Mouse (Mus musculus): ENCODE results near the gene Ccdc92. TPM values are rescaled to one million over a fixed set of nuclear protein-coding genes. Genes with fewer than 3 reads are reported as not detected.

Gene Ccdc92
- total and polyA plus RNA-seq, 2 experiments from 2014 or later = 26.1 to 45.4 TPM

DNA sequence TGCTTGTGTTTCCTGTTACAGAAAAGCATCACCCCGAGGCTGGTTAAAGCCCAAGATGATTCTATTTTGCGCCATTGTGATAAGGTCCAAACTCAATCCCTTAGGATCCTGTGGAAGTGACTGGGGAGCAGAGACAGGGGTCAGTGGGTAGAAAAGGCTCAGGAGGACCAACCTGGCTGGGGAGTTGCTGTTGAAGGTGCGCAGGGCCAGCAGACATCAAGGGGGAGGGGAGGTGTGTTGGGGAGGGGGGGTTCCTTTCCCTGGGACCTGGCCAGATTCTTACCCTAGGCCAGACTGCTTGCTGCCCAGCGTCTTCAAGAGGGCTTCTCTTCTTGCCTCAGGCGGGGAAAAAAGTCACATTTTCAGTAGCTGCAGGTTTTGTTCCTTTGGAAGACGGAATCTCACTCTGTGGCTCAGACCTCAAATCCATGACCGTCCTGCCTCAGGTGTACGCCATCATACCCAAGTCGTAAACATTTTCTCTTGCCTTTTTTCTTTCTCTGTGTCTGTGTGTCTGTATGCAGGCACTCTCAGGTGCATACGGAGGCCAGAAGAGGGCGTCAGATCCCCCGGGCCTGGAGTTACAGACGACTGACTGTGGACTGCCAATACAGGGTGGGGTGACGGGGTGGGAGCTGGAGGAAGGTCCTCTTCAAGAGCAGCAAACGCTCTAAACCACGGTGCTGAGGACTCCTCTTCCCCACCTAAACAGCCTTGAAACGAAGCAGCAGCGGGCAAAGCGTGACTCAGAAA lies 38.7 kb upstream of the Ccdc92 start:
- peak; percentile 39 for TF ChIP-seq CTCF (IDR thresholded peaks at IDR 0.05; ENCODE audit: low read depth)
- Histone ChIP-seq H3K9ac (0 out of 2 replicates have a peak overlapping the region, but pooled peaks have one; percentile 18), H3K9me3 (ENCODE audit: low read length) (no peaks in the 10 kb centered on the region), H3K36me3 (ENCODE audit: insufficient read depth) (no peaks in the 10 kb centered on the region), H3K4me3 (ENCODE audit: low read depth, low read length) (no peak overlapping the region), H3K27ac (ENCODE audit: low read depth, low read length) (no peak overlapping the region), H3K4me2 (ENCODE audit: low read depth) (no peak overlapping the region), H3K27me3 (ENCODE audit: insufficient read depth, low read length) (no peaks in the 10 kb centered on the region), H3K4me1 (ENCODE audit: insufficient read depth) (peaks cover 5% of the 10 kb centered on the region)
- DNase-seq (no peak), ATAC-seq (no peak)
- WGBS = 65% methylated on average over 19 of the region's 19 CpGs

DNA sequence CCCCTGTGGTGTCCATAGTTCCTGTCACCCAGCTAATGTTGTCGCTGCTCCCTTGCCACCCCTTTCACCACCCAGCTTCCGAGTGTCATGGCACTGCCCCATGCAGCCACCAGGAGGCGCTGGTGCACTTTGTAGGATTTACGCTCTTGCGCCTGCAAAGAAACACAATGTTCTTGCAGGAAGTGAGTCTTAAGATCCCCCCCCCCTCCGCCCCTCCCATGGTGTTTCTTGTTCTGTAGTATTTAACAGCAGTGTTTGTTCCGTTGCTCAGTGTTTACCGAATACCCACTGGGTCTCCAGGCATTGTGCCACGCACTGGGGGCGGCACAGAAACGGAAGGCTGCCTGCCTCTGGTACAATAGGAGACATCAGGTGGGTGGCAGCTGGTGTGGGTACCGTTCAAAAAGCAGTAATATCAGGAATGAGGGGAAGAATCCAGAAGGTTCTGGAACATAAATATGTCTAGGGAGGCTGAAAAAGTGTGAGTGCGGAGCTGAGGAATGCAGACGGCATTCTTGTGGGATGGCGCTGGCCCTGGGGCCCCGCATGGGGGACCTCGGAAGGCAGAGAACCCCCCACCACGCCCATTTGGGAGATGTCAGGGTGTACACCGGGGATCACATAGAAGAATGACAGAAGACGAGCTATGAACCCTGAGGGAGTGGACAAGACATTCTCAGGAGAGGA lies 37.9 kb upstream of the Ccdc92 start:
- peak overlapping the region; percentile 22; the same call in 1 of the 2 replicates for H3K4me3 ChIP-seq (ENCODE audit: low read depth, low read length)

DNA sequence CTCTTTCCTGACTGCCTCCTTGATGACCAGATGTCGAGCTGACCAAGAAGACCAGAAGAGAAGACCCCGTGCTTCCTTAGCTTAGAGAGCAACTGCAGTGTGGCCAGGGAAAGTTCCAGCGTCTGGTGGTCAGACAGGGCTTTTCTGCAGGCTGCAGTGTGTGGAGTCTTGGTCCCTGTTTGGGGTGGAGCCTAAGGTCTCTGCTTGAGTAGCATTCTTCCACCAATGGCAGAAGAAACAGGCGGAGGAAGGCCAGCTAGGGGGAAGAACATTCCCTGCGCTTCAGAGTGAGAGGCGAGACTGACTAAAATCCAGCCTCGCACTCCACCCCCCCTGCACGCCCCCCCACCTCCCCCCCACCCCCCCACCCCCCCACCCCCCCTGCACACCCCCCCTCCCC lies 33.9 kb upstream of the Ccdc92 start:
- 57% methylated on average over 7 of the region's 8 CpGs for WGBS
- Histone ChIP-seq H3K9me3 (ENCODE audit: low read length) (no peaks in the 10 kb centered on the region), H3K9ac (no peak overlapping the region), H3K36me3 (ENCODE audit: insufficient read depth) (no peaks in the 10 kb centered on the region), H3K27me3 (ENCODE audit: insufficient read depth, low read length) (no peaks in the 10 kb centered on the region), H3K4me2 (ENCODE audit: low read depth) (no peak overlapping the region), H3K4me1 (ENCODE audit: insufficient read depth) (peaks cover 5% of the 10 kb centered on the region), H3K27ac (ENCODE audit: low read depth, low read length) (no peak overlapping the region), H3K4me3 (ENCODE audit: low read depth, low read length) (no peak overlapping the region)
- DNase-seq (no peak), ATAC-seq (no peak)
- no peak for TF ChIP-seq CTCF (IDR thresholded peaks at IDR 0.05; ENCODE audit: low read depth)

More for the DNA sequence above, 37.9 kb upstream of the Ccdc92 start:
- H3K4me2 ChIP-seq (ENCODE audit: low read depth) = peak overlapping the region; percentile 46
- peaks cover 5% of the 10 kb centered on the region for H3K4me1 ChIP-seq (ENCODE audit: insufficient read depth)
- TF ChIP-seq CTCF (IDR thresholded peaks at IDR 0.05; ENCODE audit: low read depth) = peak; percentile 100
- H3K9ac ChIP-seq = peak overlapping the region; percentile 47
- WGBS = 20% methylated on average over 20 of the region's 20 CpGs
- no peaks in the 10 kb centered on the region for H3K36me3 ChIP-seq (ENCODE audit: insufficient read depth)
- ATAC-seq = peak; percentile 84
- no peaks in the 10 kb centered on the region for H3K9me3 ChIP-seq (ENCODE audit: low read length)
- peak; percentile 93 for DNase-seq
- H3K27me3 ChIP-seq (ENCODE audit: insufficient read depth, low read length) = no peaks in the 10 kb centered on the region
- H3K27ac ChIP-seq (ENCODE audit: low read depth, low read length) = peak overlapping the region; percentile 47

DNA sequence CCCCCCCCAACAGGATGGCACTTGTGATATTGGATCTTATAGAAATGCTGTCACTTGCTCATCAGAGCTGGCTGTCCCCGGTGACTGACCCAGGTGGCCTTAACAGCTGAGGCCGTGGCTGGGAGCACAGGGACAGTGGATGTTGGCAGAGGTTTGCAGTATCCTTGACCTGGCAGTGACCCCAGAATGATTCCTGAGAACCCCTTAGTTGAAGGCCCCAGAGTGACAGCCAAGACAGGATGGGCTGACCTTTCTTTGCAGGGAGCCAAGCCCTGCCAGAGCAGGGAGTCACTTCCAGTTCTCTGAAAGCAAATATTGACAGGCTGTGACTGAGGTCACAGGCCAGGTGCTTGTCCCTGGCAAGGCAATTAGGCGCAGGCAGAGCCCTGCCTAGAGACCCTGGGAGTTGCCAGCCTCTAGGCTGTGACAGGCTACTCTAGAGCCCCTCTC lies 29.7 kb upstream of the Ccdc92 start:
- H3K4me2 ChIP-seq (ENCODE audit: low read depth) = no peak overlapping the region
- H3K27me3 ChIP-seq (ENCODE audit: insufficient read depth, low read length) = no peaks in the 10 kb centered on the region
- no peaks in the 10 kb centered on the region for H3K4me1 ChIP-seq (ENCODE audit: insufficient read depth)
- no peaks in the 10 kb centered on the region for H3K9me3 ChIP-seq (ENCODE audit: low read length)
- no peak overlapping the region for H3K9ac ChIP-seq
- no peak for TF ChIP-seq CTCF (IDR thresholded peaks at IDR 0.05; ENCODE audit: low read depth)
- no peak for ATAC-seq
- H3K27ac ChIP-seq (ENCODE audit: low read depth, low read length) = no peak overlapping the region
- H3K4me3 ChIP-seq (ENCODE audit: low read depth, low read length) = no peak overlapping the region
- DNase-seq = no peak
- peaks cover 10% of the 10 kb centered on the region for H3K36me3 ChIP-seq (ENCODE audit: insufficient read depth)
- 77% methylated on average over 3 of the region's 3 CpGs for WGBS

DNA sequence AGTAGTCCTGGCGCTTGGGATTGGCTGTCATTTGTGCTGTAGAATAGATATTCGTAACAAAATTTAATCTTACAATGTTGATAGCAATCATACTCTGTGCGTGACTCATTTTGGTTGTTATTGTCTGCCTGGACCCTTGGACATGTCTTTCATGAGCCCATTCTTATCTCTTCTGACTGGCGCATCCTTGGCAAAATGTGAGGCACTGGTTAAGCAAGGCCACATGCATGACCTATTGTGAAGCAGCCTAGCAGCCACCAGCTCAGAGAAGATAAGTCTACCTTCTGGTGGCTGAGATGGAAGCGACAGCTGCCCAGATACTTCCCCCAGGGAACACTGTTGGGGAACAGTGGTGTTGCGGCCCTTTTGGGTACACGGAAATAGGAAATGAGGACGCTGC lies 26.4 kb upstream of the Ccdc92 start:
- 95% methylated on average over 8 of the region's 8 CpGs for WGBS
- Histone ChIP-seq H3K9ac (no peak overlapping the region), H3K4me1 (ENCODE audit: insufficient read depth) (no peaks in the 10 kb centered on the region), H3K9me3 (ENCODE audit: low read length) (no peaks in the 10 kb centered on the region), H3K4me2 (ENCODE audit: low read depth) (no peak overlapping the region), H3K36me3 (ENCODE audit: insufficient read depth) (peaks cover 35% of the 10 kb centered on the region), H3K27ac (ENCODE audit: low read depth, low read length) (no peak overlapping the region), H3K27me3 (ENCODE audit: insufficient read depth, low read length) (no peaks in the 10 kb centered on the region), H3K4me3 (ENCODE audit: low read depth, low read length) (no peak overlapping the region)
- TF ChIP-seq CTCF (IDR thresholded peaks at IDR 0.05; ENCODE audit: low read depth) = no peak
- DNase-seq (no peak), ATAC-seq (no peak)

DNA sequence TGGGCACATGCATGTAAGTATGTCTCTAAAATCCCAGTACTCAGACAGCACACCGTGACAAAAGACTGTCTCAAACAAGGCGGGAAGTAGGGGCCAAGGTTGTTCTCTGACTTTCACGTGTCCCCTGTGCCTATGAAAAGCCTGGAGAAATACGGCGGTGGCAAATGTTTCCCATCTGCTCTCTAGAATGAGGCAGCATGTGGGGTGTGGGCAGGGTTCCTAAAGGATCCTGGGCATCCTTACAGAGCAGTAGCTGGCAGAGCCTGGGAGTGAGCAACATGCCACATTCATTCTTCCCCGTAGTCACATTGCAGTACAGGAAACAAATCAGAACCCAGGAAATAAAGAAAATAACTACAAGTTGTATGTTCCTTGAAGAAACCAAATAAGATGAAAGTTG lies 21.7 kb upstream of the Ccdc92 start:
- no peak overlapping the region for H3K4me2 ChIP-seq (ENCODE audit: low read depth)
- H3K9me3 ChIP-seq (ENCODE audit: low read length) = no peaks in the 10 kb centered on the region
- no peak for TF ChIP-seq CTCF (IDR thresholded peaks at IDR 0.05; ENCODE audit: low read depth)
- peak; percentile 84 for DNase-seq
- peak; percentile 89 for ATAC-seq
- H3K27ac ChIP-seq (ENCODE audit: low read depth, low read length) = peak overlapping the region; percentile 64; the same call in 1 of the 2 replicates
- no peaks in the 10 kb centered on the region for H3K27me3 ChIP-seq (ENCODE audit: insufficient read depth, low read length)
- no peak overlapping the region for H3K4me3 ChIP-seq (ENCODE audit: low read depth, low read length)
- H3K4me1 ChIP-seq (ENCODE audit: insufficient read depth) = no peaks in the 10 kb centered on the region
- H3K36me3 ChIP-seq (ENCODE audit: insufficient read depth) = peaks cover 35% of the 10 kb centered on the region
- H3K9ac ChIP-seq = no peak overlapping the region
- 52% methylated on average over 6 of the region's 6 CpGs for WGBS

DNA sequence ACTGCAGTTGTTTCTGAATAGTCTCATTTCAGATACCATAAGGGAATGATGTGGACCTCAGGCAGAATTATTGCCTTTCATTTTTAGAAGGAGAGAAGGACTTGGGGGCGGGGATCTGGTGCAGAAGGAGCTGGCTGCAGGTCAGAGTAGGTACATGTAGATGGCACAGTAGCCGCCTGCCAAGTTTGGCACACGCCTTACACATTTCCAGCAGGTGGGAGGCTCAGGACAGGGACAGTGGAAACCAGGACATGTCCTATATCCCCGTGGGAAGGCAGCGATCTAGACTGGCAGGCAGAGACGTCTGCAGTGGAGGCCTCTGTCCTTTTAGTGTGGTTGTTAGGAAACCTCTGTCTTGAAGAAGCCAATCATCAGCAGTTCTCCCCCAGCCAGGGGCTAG lies 17.6 kb upstream of the Ccdc92 start:
- Histone ChIP-seq H3K36me3 (ENCODE audit: insufficient read depth) (peaks cover 10% of the 10 kb centered on the region), H3K4me3 (ENCODE audit: low read depth, low read length) (no peak overlapping the region), H3K9me3 (ENCODE audit: low read length) (no peaks in the 10 kb centered on the region), H3K9ac (no peak overlapping the region), H3K4me1 (ENCODE audit: insufficient read depth) (no peaks in the 10 kb centered on the region), H3K27me3 (ENCODE audit: insufficient read depth, low read length) (no peaks in the 10 kb centered on the region), H3K27ac (ENCODE audit: low read depth, low read length) (no peak overlapping the region), H3K4me2 (ENCODE audit: low read depth) (no peak overlapping the region)
- ATAC-seq (no peak), DNase-seq (no peak)
- TF ChIP-seq CTCF (IDR thresholded peaks at IDR 0.05; ENCODE audit: low read depth) = no peak
- WGBS = 90% methylated on average over 6 of the region's 6 CpGs

All from forebrain, postnatal 0 days (tissue).